Mouse (Mus musculus): ENCODE measurements around the gene Ptger1.

GRCm38 (mm10) chr8:83649699-83650098, 16.8 kb upstream of the Ptger1 start:
- TF ChIP-seq CTCF (IDR thresholded peaks at IDR 0.05; ENCODE audit: low read depth, low read length) (no peak), POLR2A (IDR thresholded peaks at IDR 0.05; ENCODE audit: insufficient read depth, low read length) (no peak), EP300 (IDR thresholded peaks at IDR 0.05; ENCODE audit: insufficient read depth, low read depth, low read length) (no peak)
